Mouse (Mus musculus) kidney, adult 9 months (tissue): Measurements from ENCODE around the gene Ccdc62.

ENCODE experiments used
- DNase-seq: peaks from one replicate; pipeline ENCODE4 v3.0.0; 2022

Gene Ccdc62

GRCm38 (mm10) chr5:123930508-123930989 lies at the start of gene Ccdc62:
Gene Ccdc62 (plus strand): TSS chr5:123930679.
- peak; percentile 93 for DNase-seq

- DNase-seq = no peak
Observed at GRCm38 (mm10) chr5:123880778-123881177, 49.7 kb upstream of the Ccdc62 start.

- no peak for DNase-seq
Observed at GRCm38 (mm10) chr5:123883891-123884290, 46.6 kb upstream of the Ccdc62 start.

GRCm38 (mm10) chr5:123884332-123884731 lies 46.1 kb upstream of the Ccdc62 start:
- DNase-seq = no peak

GRCm38 (mm10) chr5:123886365-123886764 lies 44.1 kb upstream of the Ccdc62 start:
- DNase-seq = no peak

- DNase-seq = no peak
Observed at GRCm38 (mm10) chr5:123890312-123890711, 40.2 kb upstream of the Ccdc62 start.

- DNase-seq = no peak
Observed at GRCm38 (mm10) chr5:123890987-123891386, 39.5 kb upstream of the Ccdc62 start.

- DNase-seq = no peak
Observed at GRCm38 (mm10) chr5:123891669-123892068, 38.8 kb upstream of the Ccdc62 start.

- no peak for DNase-seq
Observed at GRCm38 (mm10) chr5:123893520-123893919, 37.0 kb upstream of the Ccdc62 start.

GRCm38 (mm10) chr5:123896395-123896794 lies 34.1 kb upstream of the Ccdc62 start:
- no peak for DNase-seq

GRCm38 (mm10) chr5:123897352-123897751 lies 33.1 kb upstream of the Ccdc62 start:
- no peak for DNase-seq

GRCm38 (mm10) chr5:123904059-123904672 lies 26.3 kb upstream of the Ccdc62 start:
- DNase-seq = no peak

- DNase-seq = no peak
Observed at GRCm38 (mm10) chr5:123906146-123906975, 24.1 kb upstream of the Ccdc62 start.

GRCm38 (mm10) chr5:123906976-123907630 lies 23.4 kb upstream of the Ccdc62 start, which contains the start of gene Denr:
Gene Denr (plus strand): TSS chr5:123907175.
- DNase-seq = peak; percentile 98

- DNase-seq = no peak
Observed at GRCm38 (mm10) chr5:123907631-123907977, 22.9 kb upstream of the Ccdc62 start.

- no peak for DNase-seq
Observed at GRCm38 (mm10) chr5:123914852-123915251, 15.6 kb upstream of the Ccdc62 start.

GRCm38 (mm10) chr5:123922112-123922511 lies 8.4 kb upstream of the Ccdc62 start:
- no peak for DNase-seq

GRCm38 (mm10) chr5:123927118-123927517 lies 3.4 kb upstream of the Ccdc62 start, which contains the start of gene Gm43518:
Gene Gm43518 (plus strand): TSS chr5:123927418.
- DNase-seq = no peak

GRCm38 (mm10) chr5:123931131-123931530 lies 652 bp downstream of the Ccdc62 start:
- DNase-seq = no peak

- DNase-seq = no peak
Observed at GRCm38 (mm10) chr5:123932927-123933326, 2.4 kb downstream of the Ccdc62 start.

GRCm38 (mm10) chr5:123933556-123933955 lies 3.1 kb downstream of the Ccdc62 start:
- DNase-seq = no peak

- peak; percentile 29 for DNase-seq
Observed at GRCm38 (mm10) chr5:123933957-123934591, 3.6 kb downstream of the Ccdc62 start.

- DNase-seq = no peak
Observed at GRCm38 (mm10) chr5:123935931-123936330, 5.5 kb downstream of the Ccdc62 start.
